Mouse (Mus musculus): ENCODE data around the gene Arpc3. TPM values are rescaled to one million over a fixed set of nuclear protein-coding genes. Genes with fewer than 3 reads are reported as not detected.

Arpc3 gene
- total RNA-seq, 2 experiments from 2014 or later = 194 to 229 TPM

Other genes starting within 250 kb of the Arpc3 start
- gene Ppp1cc, start 233.6 kb upstream of the Arpc3 start, total RNA-seq (2021) = 100 to 1,000 TPM; 190 to 202 TPM
- gene Hvcn1, start 185.1 kb upstream of the Arpc3 start, total RNA-seq (2021) = 1 to 10 TPM; 2.6 to 4.3 TPM
- 10 to 100 TPM; 10.3 to 14.6 TPM for gene Tctn1, start 127.4 kb upstream of the Arpc3 start, total RNA-seq (2021)
- 10 to 100 TPM; 42.0 to 50.5 TPM for gene Pptc7, start 107.5 kb upstream of the Arpc3 start, total RNA-seq (2021)
- gene Rad9b, start 37.6 kb upstream of the Arpc3 start, total RNA-seq (2021) = 1 to 10 TPM; 2.5 to 4.0 TPM
- 100 to 1,000 TPM; 181 to 216 TPM for gene Vps29, start 37.5 kb upstream of the Arpc3 start, total RNA-seq (2021)
- gene Gpn3, start 20.0 kb upstream of the Arpc3 start, total RNA-seq (2021) = 10 to 100 TPM; 24.9 to 27.6 TPM
- 10 to 100 TPM; 67.8 to 75.3 TPM for gene Fam216a, start 19.5 kb upstream of the Arpc3 start, total RNA-seq (2021)
- 10 to 100 TPM; 32.2 to 35.0 TPM for gene Anapc7, start 29.8 kb downstream of the Arpc3 start, total RNA-seq (2021)
- 100 to 1,000 TPM; 672 to 715 TPM for gene Atp2a2, start 110.3 kb downstream of the Arpc3 start, total RNA-seq (2021)
- gene Ift81, start 222.6 kb downstream of the Arpc3 start, total RNA-seq (2021) = 10 to 100 TPM; 50.6 to 53.3 TPM